Mouse (Mus musculus): ENCODE results near the gene Mettl7a3.

DNA sequence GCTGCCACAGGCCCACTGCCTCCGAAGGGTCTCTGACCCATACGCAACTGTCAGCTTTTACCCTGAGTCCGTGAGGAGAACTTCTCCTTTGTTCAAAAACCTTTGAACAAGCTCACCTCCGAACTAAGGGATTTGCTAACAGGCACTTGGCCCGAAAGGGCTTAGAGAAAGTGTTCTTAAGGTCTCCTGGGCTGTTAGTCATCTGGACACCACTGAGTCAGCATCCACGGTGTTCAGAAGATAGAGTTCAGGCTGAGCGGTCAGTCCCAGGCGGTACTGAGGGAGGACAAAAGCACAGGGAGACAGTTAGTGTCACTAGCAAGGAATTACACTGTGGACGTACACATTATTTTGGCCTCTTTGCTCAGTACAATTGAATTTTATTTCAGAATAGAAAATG, 54.2 kb downstream of the Mettl7a3 start:
- no peak for TF ChIP-seq CTCF (IDR thresholded peaks at IDR 0.05; ENCODE audit: control insufficient read depth, insufficient read depth, insufficient read length)
- no peak for TF ChIP-seq MAX (IDR thresholded peaks at IDR 0.05)
- TF ChIP-seq USF1 (IDR thresholded peaks at IDR 0.05; ENCODE audit: low read depth), result no peak
- no peak for TF ChIP-seq FOSL1 (IDR thresholded peaks at IDR 0.05; ENCODE audit: insufficient read depth, low read length, poor library complexity, severe bottlenecking)
- TF ChIP-seq MYOD1 (IDR thresholded peaks at IDR 0.05; ENCODE audit: control insufficient read depth, insufficient read length, low read depth), result no peak
